Mouse (Mus musculus): Measurements from ENCODE around the gene Psmc5. TPM values are rescaled to one million over a fixed set of nuclear protein-coding genes. Genes with fewer than 3 reads are reported as not detected.

Gene Psmc5
- polyA plus RNA-seq (2012; fragmentation: generic; extraction: Trizol): 100 to 1,000 TPM; 181 to 374 TPM

GRCm38 (mm10) chr11:106255685-106256451, at the start of gene Psmc5, which contains the start of gene Ftsj3:
TSS of gene Psmc5 (plus strand) at chr11:106256154.
TSS of gene Ftsj3 (minus strand) at chr11:106256079.

GRCm38 (mm10) chr11:106215927-106216729, 39.8 kb upstream of the Psmc5 start, which contains the start of gene Ccdc47:
TSS of gene Ccdc47 (minus strand) at chr11:106216344.

GRCm38 (mm10) chr11:106216730-106217490, 39.0 kb upstream of the Psmc5 start, which contains the start of gene Ddx42:
TSS of gene Ddx42 (plus strand) at chr11:106216926.

GRCm38 (mm10) chr11:106272644-106273310, 16.8 kb downstream of the Psmc5 start, which contains the start of gene Smarcd2:
TSS of gene Smarcd2 (minus strand) at chr11:106272972.

DNA sequence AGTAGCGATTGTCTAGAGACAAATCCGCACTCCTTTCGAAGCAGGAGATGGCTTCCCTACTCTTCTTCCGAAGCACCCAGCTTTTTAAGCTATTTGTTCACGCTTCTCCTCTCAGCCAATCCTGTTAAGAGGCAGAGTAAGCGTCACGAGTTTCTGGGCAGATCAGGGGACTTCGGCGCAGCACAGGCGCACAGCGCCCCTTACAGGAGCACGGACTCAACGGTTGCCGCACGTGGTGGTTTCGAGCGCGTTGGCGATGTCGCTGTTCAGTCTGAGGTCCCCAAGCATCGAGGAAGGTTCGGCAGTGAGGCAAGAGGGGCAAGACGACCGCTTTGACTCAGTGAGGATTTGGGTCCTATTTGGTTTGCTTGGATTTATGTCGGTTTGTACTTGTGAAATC, 20.5 kb downstream of the Psmc5 start, which contains the start of gene Tcam1:
TSS of gene Tcam1 (plus strand) at position 219 of the 400 bp plus-strand sequence.

DNA sequence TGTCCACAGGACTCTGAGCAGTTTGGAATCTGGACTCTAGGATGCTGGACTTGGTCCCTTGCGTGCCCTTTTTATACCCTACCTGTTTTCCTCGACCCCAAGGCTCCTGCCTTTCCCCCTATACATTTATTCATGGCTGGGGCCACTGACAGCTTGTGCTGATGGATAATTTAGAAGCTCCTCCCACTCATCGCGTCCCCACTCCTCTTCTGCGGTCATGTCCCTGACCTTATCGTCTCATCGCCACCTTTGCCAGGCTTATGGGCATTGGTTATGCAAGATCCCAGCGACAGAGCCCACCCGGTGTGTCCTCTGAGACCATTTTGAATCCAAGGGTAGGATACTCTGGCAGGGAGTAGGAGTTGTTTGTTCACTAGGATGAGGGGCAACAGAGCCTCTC, 45.8 kb downstream of the Psmc5 start, which contains the start of gene Gh:
TSS of gene Gh (minus strand) at position 101 of the 400 bp plus-strand sequence.

Other genes with a start within 250 kb of the Psmc5 start
- not detected for gene Kcnh6, start 248.0 kb upstream of the Psmc5 start, polyA plus RNA-seq (2012; fragmentation: generic; extraction: Trizol)
- 10 to 100 TPM; 17.9 to 41.8 TPM for gene Dcaf7, start 219.3 kb upstream of the Psmc5 start, polyA plus RNA-seq (2012; fragmentation: generic; extraction: Trizol)
- 10 to 100 TPM in 1 of 2 experiments, 1 to 10 TPM in 1; 8.3 to 12.9 TPM for gene Taco1, start 190.1 kb upstream of the Psmc5 start, polyA plus RNA-seq (2012; fragmentation: generic; extraction: Trizol)
- gene Map3k3, start 171.5 kb upstream of the Psmc5 start, polyA plus RNA-seq (2012; fragmentation: generic; extraction: Trizol): 10 to 100 TPM in 1 of 2 experiments, 1 to 10 TPM in 1; 9.4 to 26.9 TPM
- 1 to 10 TPM in 1 of 2 experiments, not detected in 1; 1.1 TPM for gene Gm10840, start 95.3 kb upstream of the Psmc5 start, polyA plus RNA-seq (2012; fragmentation: generic; extraction: Trizol)
- 10 to 100 TPM; 71.9 to 89.6 TPM for gene Limd2, start 95.3 kb upstream of the Psmc5 start, polyA plus RNA-seq (2012; fragmentation: generic; extraction: Trizol)
- gene Strada, start 54.0 kb upstream of the Psmc5 start, polyA plus RNA-seq (2012; fragmentation: generic; extraction: Trizol): 10 to 100 TPM; 15.6 to 21.2 TPM
- 10 to 100 TPM in 1 of 2 experiments, 1 to 10 TPM in 1; 3.0 to 18.7 TPM for gene Ccdc47, start 39.8 kb upstream of the Psmc5 start, polyA plus RNA-seq (2012; fragmentation: generic; extraction: Trizol)
- gene Ddx42, start 39.2 kb upstream of the Psmc5 start, polyA plus RNA-seq (2012; fragmentation: generic; extraction: Trizol): 10 to 100 TPM in 1 of 2 experiments, 1 to 10 TPM in 1; 2.8 to 28.5 TPM
- 10 to 100 TPM; 19.5 to 25.6 TPM for gene Ftsj3, start 75 bp upstream of the Psmc5 start, polyA plus RNA-seq (2012; fragmentation: generic; extraction: Trizol)
- gene Smarcd2, start 16.8 kb downstream of the Psmc5 start, polyA plus RNA-seq (2012; fragmentation: generic; extraction: Trizol): 10 to 100 TPM; 42.5 to 74.2 TPM
- gene Tcam1, start 20.5 kb downstream of the Psmc5 start, polyA plus RNA-seq (2012; fragmentation: generic; extraction: Trizol): under 1 TPM; 0.07 to 0.14 TPM
- under 1 TPM; 0.05 to 0.09 TPM for gene Gh, start 45.7 kb downstream of the Psmc5 start, polyA plus RNA-seq (2012; fragmentation: generic; extraction: Trizol)
- under 1 TPM in 1 of 2 experiments, not detected in 1; 0.06 TPM for gene Cd79b, start 58.6 kb downstream of the Psmc5 start, polyA plus RNA-seq (2012; fragmentation: generic; extraction: Trizol)
- gene Scn4a, start 97.1 kb downstream of the Psmc5 start, polyA plus RNA-seq (2012; fragmentation: generic; extraction: Trizol): under 1 TPM in 1 of 2 experiments, not detected in 1; 0.02 TPM
- gene Prr29, start 109.3 kb downstream of the Psmc5 start, polyA plus RNA-seq (2012; fragmentation: generic; extraction: Trizol): not detected
- gene Icam2, start 131.9 kb downstream of the Psmc5 start, polyA plus RNA-seq (2012; fragmentation: generic; extraction: Trizol): under 1 TPM in 1 of 2 experiments, not detected in 1; 0.13 TPM
- 1 to 10 TPM in 1 of 2 experiments, under 1 TPM in 1; 0.71 to 5.3 TPM for gene Ern1, start 231.7 kb downstream of the Psmc5 start, polyA plus RNA-seq (2012; fragmentation: generic; extraction: Trizol)